Mouse (Mus musculus): ENCODE results near the gene Nlrp9a. TPM values are rescaled to one million over a fixed set of nuclear protein-coding genes. Genes with fewer than 3 reads are reported as not detected.
"Not testable (repeated sequence)": the region's sequence is repeated elsewhere in the genome, so short reads cannot be mapped to it uniquely, and the experiment has no call there.

The Nlrp9a gene
- not detected for total RNA-seq (2021)

- intact Hi-C loops (cut with DNase I); DNase-seq (ENCODE audit: low spot score in 2 of 2): not testable (repeated sequence)
Measured at GRCm38 (mm10) chr7:26534723-26535122, at the start of gene Nlrp9a. Nlrp9a (plus strand) TSS chr7:26535023.

GRCm38 (mm10) chr7:26489514-26489913, 45.3 kb upstream of the Nlrp9a start:
- intact Hi-C loops (cut with DNase I); DNase-seq (ENCODE audit: low spot score in 2 of 2): not testable (repeated sequence)

GRCm38 (mm10) chr7:26589077-26589476, 54.3 kb downstream of the Nlrp9a start:
- DNase-seq (ENCODE audit: low spot score in 2 of 2): no peak
- intact Hi-C loops (cut with DNase I): no loop called here

GRCm38 (mm10) chr7:26589774-26590173, 55.0 kb downstream of the Nlrp9a start:
- intact Hi-C loops (cut with DNase I): no loop called here
- no peak for DNase-seq (ENCODE audit: low spot score in 2 of 2)

- DNase-seq (ENCODE audit: low spot score in 2 of 2): not testable (repeated sequence)
Measured at GRCm38 (mm10) chr7:26618364-26618763, 83.5 kb downstream of the Nlrp9a start, which contains the start of gene Vmn1r185. Vmn1r185 (minus strand) TSS chr7:26618464.

More at GRCm38 (mm10) chr7:26618364-26618763, 83.5 kb downstream of the Nlrp9a start, which contains the start of gene Vmn1r185:
- intact Hi-C loops (cut with DNase I): not testable (repeated sequence)

Small RNA genes within 50 kb of the gene (microRNA-seq; reads per million reads assigned to microRNA genes)
- gene Gm25947: not detected

Other genes with a start within 250 kb of the Nlrp9a start
- gene Cyp2a4, start 227.9 kb upstream of the Nlrp9a start, total RNA-seq (2021): not detected
- gene Nlrp9c, start 131.3 kb upstream of the Nlrp9a start, total RNA-seq (2021): not detected
- not detected for gene Nlrp4a, start 99.9 kb upstream of the Nlrp9a start, total RNA-seq (2021)
- not detected for gene Vmn1r185, start 83.4 kb downstream of the Nlrp9a start, total RNA-seq (2021)
- not detected for gene Cyp2b23, start 151.4 kb downstream of the Nlrp9a start, total RNA-seq (2021)
- not detected for gene Cyp2b19, start 222.1 kb downstream of the Nlrp9a start, total RNA-seq (2021)

All from left cerebral cortex, postnatal 36 days (tissue).